Mouse (Mus musculus) forebrain, embryonic 10.5 days (tissue): ENCODE measurements around the gene Bcl2l15. TPM values are rescaled to one million over a fixed set of nuclear protein-coding genes. Genes with fewer than 3 reads are reported as not detected.

Source experiments
- DNase-seq: peaks from one replicate; pipeline ENCODE4 v3.0.0-alpha.2; 2017; ENCODE audit warnings: low spot score; ENCODE audit errors: extremely low spot score
- H3K27ac ChIP-seq: fragments of 300-500 bp; sonication (generic); 2 replicates; pipeline ENCODE4 v1.5.1; 2016; ENCODE audit warnings: mild to moderate bottlenecking
- H3K27me3 ChIP-seq: fragments of 300-500 bp; sonication (generic); 2 replicates; pipeline ENCODE4 v1.6.1; 2016; ENCODE audit warnings: mild to moderate bottlenecking; ENCODE audit not compliant: poor library complexity, severe bottlenecking
- H3K36me3 ChIP-seq: fragments of 300-500 bp; sonication (generic); replicated peaks from 2 replicates; pipeline ENCODE4 v1.6.1; 2016; ENCODE audit warnings: mild to moderate bottlenecking, moderate library complexity
- H3K4me1 ChIP-seq: fragments of 300-500 bp; sonication (generic); 2 replicates; pipeline ENCODE4 v1.6.1; 2016
- H3K4me3 ChIP-seq: fragments of 300-500 bp; sonication (generic); 2 replicates; pipeline ENCODE4 v1.5.1; 2016; ENCODE audit warnings: mild to moderate bottlenecking, moderate library complexity
- H3K9me3 ChIP-seq: fragments of 300-500 bp; sonication (generic); 2 replicates; pipeline ENCODE4 v1.6.1; 2016; ENCODE audit warnings: mild to moderate bottlenecking, moderate library complexity
- WGBS: fragments of 180-500 bp; shearing (Covaris S2); methylation state at CpG from one replicate; pipeline ENCODE4 v1.1.7; 2016; 5-methylcytosine and 5-hydroxymethylcytosine counted together
- polyA plus RNA-seq: library from polyadenylated mRNA; unstranded; fragments of >200 nt; fragmentation: Nextera tagmentation; extraction: Ambion mirVana; gene quantifications from 2 replicates; pipeline ENCODE4 v1.2.1, GENCODE M21; 2016

The Bcl2l15 gene
- polyA plus RNA-seq, 1 experiment from 2014 or later = 0.17 TPM

DNA sequence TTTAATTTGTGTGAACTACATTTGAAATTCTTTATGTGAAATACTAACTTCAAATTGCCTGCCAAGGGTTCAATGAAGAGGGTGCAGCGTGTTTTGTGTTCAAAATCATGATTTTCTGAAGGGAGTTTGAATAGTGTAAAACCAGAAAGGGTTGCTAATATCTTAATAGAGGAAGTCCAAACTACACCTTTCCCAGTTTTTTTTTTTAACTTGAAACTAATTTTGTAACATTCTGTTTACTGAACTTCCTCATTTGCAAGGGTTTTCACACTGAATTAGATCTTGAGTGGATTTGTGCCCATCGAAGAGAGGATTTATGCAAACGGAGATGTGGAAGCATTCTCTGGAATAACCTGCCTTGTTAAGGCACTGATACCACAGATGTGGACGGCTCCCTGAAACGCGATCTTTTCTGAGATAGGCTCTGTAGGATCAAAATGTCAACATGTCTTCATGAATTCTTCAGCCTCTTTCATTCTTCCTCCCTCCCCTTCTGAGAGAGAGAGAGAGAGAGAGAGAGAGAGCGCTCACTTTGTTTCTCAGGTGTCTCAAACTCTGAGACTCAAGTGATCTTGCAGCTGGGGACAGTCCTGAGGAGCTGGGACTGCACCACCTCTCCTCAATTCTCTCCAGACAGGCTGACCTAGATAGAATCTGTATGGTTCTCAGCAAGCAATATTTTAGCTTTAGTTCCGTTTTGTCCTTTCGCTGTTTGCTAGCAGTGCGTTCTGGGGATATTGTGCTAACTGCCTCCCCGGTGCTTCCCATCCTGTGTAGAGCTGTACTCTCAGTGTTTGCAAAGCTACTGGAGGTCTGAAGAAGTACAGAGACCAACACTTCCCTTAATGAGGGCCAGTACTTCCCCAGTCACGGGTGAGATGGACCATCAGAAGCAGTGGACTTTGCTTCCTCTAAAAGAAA, 26.7 kb downstream of the Bcl2l15 start, which contains the start of gene Ptpn22:
Gene Ptpn22 (plus strand): TSS at position 915 of the 921 bp plus-strand sequence.
- DNase-seq = no peak
- WGBS = 85% methylated on average over 12 of the region's 12 CpGs
- Histone ChIP-seq H3K27me3 (no peaks in the 10 kb centered on the region), H3K36me3 (no peaks in the 10 kb centered on the region), H3K4me3 (no peak within 1 kb of the TSS), H3K27ac (no peak within 1 kb of the TSS), H3K4me1 (no peaks in the 10 kb centered on the region), H3K9me3 (no peaks in the 10 kb centered on the region)

DNA sequence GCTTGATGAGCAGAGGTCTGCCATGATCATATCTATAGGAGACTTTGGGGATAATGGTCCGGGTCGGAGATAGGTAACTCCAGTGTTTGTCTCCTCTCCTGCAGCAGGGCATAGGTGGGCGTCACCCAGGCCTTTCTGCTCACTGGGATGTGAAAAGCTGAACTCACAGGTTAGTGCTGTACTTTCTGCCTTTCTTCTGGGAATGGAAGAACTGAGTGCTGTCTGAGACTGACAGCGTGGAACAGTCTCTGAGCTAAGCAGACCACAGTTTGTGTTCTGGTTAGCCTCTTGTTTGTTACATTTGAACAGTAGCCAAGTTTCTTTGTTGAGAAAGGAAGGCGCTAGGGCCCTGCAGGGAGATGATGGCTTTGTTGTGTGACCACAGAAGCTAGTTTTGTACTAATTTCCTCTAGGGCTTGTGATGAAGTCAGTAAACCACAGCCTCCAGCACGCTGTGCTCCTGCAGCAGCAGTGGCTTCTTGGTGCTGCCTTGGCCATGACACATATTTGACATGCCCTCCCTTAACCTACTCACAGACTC, 27.5 kb downstream of the Bcl2l15 start:
- Histone ChIP-seq H3K9me3 (no peaks in the 10 kb centered on the region), H3K4me1 (no peaks in the 10 kb centered on the region), H3K4me3 (no peak overlapping the region), H3K36me3 (no peaks in the 10 kb centered on the region), H3K27ac (no peak overlapping the region), H3K27me3 (no peaks in the 10 kb centered on the region)
- DNase-seq = no peak
- WGBS = 86% methylated on average over 6 of the region's 6 CpGs

DNA sequence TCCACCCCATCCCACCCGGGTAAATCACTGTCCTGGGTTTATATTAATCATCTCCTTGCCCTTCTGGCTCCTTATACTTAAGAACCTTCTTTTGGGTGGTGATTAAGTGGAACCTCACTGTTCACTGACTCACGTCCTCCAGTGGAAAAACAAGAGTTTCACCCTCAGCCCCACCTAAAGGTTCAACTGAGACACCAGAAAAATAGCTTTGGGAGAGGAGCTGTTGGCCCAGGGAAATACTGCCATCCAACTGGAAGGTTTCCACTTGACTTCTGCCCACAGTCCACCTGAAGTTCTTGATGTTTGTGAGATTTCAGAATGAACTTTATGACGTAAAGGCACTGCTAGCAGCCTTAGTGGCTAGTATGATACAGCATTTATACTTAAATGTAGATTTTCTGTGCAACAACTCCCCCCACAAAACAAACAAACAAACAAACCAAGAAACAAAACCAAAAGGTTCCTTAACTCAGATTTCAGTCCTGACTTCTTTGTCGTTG, 30.4 kb downstream of the Bcl2l15 start:
- WGBS = 88% methylated on average over 4 of the region's 4 CpGs
- no peaks in the 10 kb centered on the region for H3K36me3 ChIP-seq
- no peak overlapping the region for H3K27ac ChIP-seq
- H3K9me3 ChIP-seq = no peaks in the 10 kb centered on the region
- H3K4me1 ChIP-seq = no peaks in the 10 kb centered on the region
- no peak for DNase-seq
- no peaks in the 10 kb centered on the region for H3K27me3 ChIP-seq
- H3K4me3 ChIP-seq = no peak overlapping the region

DNA sequence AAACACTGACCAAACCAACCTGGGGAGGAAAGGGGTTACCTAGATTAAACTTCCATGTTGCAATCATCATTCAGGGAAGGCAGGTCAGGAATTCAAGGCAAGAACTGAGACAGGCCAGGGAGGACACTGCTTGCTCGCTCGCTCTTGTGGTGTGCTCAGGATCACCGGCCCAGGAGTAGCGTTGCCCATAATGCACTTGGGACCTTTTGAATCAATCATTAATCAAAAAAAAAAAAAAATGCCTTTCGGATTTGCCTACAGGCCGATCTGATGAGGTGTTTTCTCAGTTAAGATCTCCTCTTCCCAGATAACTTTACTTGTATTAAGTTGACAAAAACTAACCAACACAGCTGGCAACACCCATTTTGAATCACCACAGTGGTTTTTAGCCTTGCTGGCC, 31.8 kb downstream of the Bcl2l15 start:
- WGBS = 93% methylated on average over 6 of the region's 6 CpGs
- H3K36me3 ChIP-seq = no peaks in the 10 kb centered on the region
- H3K4me3 ChIP-seq = no peak overlapping the region
- no peak overlapping the region for H3K27ac ChIP-seq
- H3K9me3 ChIP-seq = no peaks in the 10 kb centered on the region
- no peaks in the 10 kb centered on the region for H3K4me1 ChIP-seq
- no peak for DNase-seq
- H3K27me3 ChIP-seq = no peaks in the 10 kb centered on the region

DNA sequence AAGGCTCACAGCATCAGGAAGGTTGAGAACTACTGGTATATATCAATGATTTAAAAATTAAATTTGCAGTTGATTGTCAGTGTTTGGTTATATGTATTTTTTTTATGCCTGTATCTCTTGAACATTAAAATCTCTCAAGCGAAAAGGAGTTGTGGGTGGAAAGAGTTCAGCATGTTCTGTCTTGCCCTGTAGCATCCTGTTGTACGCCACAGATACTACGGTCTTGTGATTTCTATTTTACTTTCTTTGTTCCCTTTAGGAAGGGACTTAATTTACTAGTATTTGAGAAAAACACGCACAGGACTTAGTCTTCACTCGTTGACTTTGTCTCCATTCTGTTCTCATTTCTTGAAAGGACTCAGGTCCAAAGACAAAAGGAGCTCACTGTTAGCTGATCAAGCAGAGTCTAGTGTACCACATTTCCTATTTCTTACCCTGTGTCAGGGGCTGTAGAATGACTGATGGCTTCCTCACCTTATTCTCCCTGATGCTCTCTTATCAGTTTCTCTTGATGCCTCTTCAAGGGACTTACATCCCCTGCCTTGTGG, 35.1 kb downstream of the Bcl2l15 start:
- H3K36me3 ChIP-seq = no peaks in the 10 kb centered on the region
- H3K4me3 ChIP-seq = no peak overlapping the region
- no peaks in the 10 kb centered on the region for H3K27me3 ChIP-seq
- 91% methylated on average over 5 of the region's 5 CpGs for WGBS
- no peaks in the 10 kb centered on the region for H3K4me1 ChIP-seq
- DNase-seq = no peak
- no peaks in the 10 kb centered on the region for H3K9me3 ChIP-seq
- no peak overlapping the region for H3K27ac ChIP-seq

DNA sequence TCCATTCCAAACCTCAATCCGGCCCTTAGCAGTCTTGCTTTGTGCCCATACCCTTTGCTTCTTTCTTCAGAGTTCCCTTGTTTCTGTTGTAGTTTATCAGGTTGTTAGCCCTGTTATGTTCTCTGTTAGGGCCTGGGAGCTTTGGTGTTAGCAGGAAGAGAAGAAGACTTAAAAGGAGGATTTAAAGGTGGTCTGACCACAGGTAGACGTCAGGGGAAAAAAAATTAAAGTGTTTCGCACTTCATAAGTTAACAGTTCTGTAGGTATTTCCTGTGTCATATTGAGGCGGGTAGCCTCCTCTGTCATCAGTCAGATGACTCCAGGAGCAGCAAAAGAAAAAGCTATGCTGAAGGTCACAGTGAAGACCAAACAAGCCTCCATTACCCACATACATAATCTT, 35.6 kb downstream of the Bcl2l15 start:
- H3K4me1 ChIP-seq = no peaks in the 10 kb centered on the region
- H3K9me3 ChIP-seq = no peaks in the 10 kb centered on the region
- 80% methylated on average over 4 of the region's 4 CpGs for WGBS
- DNase-seq = no peak
- H3K27me3 ChIP-seq = no peaks in the 10 kb centered on the region
- H3K27ac ChIP-seq = no peak overlapping the region
- H3K36me3 ChIP-seq = no peaks in the 10 kb centered on the region
- no peak overlapping the region for H3K4me3 ChIP-seq

DNA sequence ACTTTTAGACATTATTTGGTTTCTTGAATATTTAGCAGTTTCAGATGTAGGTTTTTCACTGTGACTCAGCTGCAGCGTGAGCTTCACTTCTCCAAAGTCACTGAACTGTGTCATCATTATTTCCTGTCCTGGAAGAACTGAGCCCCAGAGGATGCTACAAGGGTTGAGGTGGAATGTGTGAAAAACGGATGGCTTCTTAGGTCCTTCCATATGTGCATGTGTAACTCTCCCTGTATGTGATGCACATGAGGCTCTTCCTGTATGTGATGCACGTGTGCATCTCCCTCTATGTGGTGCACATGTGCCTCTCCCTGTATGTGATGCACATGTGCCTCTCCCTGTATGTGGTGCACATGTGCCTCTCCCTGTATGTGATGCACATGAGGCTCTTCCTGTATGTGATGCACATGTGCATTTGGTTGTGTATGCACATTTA, 40.3 kb downstream of the Bcl2l15 start:
- no peak overlapping the region for H3K27ac ChIP-seq
- no peaks in the 10 kb centered on the region for H3K9me3 ChIP-seq
- H3K27me3 ChIP-seq = no peaks in the 10 kb centered on the region
- DNase-seq = no peak
- no peaks in the 10 kb centered on the region for H3K4me1 ChIP-seq
- no peaks in the 10 kb centered on the region for H3K36me3 ChIP-seq
- H3K4me3 ChIP-seq = no peak overlapping the region
- WGBS = 72% methylated on average over 3 of the region's 3 CpGs

DNA sequence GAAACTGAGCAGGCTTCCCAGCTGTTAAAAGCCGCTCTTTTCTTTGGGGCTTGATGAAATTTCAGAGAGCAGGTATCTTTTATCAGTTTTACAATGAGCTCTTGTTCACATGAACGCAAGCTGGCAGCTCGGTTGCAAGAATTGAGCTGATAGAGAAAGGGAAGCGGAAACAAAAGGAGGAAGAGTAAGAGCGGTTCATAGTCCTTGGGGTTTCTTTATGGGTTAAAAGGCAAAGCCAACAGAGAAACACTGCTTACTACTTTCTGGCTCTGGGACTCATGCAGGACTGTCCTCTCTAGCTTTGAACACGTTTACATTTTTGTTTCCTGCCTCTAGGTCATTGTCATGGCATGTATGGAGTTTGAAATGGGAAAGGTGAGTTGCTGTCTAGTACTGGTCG, 41.9 kb downstream of the Bcl2l15 start:
- Histone ChIP-seq H3K4me1 (no peaks in the 10 kb centered on the region), H3K27ac (no peak overlapping the region), H3K4me3 (no peak overlapping the region), H3K9me3 (no peaks in the 10 kb centered on the region), H3K27me3 (no peaks in the 10 kb centered on the region), H3K36me3 (no peaks in the 10 kb centered on the region)
- 82% methylated on average over 7 of the region's 7 CpGs for WGBS
- no peak for DNase-seq

- no peak overlapping the region for H3K27ac ChIP-seq
- no peaks in the 10 kb centered on the region for H3K27me3 ChIP-seq
- no peak for DNase-seq
- WGBS = 84% methylated on average over 11 of the region's 11 CpGs
- no peaks in the 10 kb centered on the region for H3K36me3 ChIP-seq
- no peaks in the 10 kb centered on the region for H3K9me3 ChIP-seq
- H3K4me1 ChIP-seq = no peaks in the 10 kb centered on the region
- H3K4me3 ChIP-seq = no peak overlapping the region
Observed at GRCm38 (mm10) chr3:103885946-103886345, 53.5 kb downstream of the Bcl2l15 start.

DNA sequence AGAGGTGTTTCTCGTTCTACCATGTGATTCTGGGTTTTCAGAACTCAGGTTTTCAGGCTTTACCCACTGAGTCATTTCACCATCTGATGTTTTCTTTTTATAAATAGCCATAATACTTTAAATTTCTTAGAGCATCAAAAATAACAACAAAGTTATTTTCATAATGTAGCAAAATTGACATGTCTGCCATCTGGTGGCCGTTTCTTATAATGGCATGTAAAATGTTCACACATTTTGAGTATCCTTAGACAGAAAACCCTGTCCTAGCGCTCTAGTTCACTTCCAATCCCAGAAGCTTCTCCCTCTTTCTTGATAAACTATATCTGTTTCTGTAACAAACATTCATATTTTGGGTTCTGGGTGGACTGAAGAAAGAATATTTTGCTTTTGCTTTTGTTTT, 55.2 kb downstream of the Bcl2l15 start:
- no peak overlapping the region for H3K27ac ChIP-seq
- no peak overlapping the region for H3K4me3 ChIP-seq
- 44% methylated on average over 3 of the region's 3 CpGs for WGBS
- H3K36me3 ChIP-seq = no peaks in the 10 kb centered on the region
- no peaks in the 10 kb centered on the region for H3K4me1 ChIP-seq
- DNase-seq = no peak
- no peaks in the 10 kb centered on the region for H3K9me3 ChIP-seq
- no peaks in the 10 kb centered on the region for H3K27me3 ChIP-seq

- Histone ChIP-seq H3K9me3 (no peaks in the 10 kb centered on the region), H3K4me3 (no peak overlapping the region), H3K27me3 (no peaks in the 10 kb centered on the region), H3K4me1 (no peaks in the 10 kb centered on the region), H3K27ac (no peak overlapping the region), H3K36me3 (no peaks in the 10 kb centered on the region)
- 88% methylated on average over 3 of the region's 3 CpGs for WGBS
- DNase-seq = no peak
Observed at GRCm38 (mm10) chr3:103893374-103893773, 61.0 kb downstream of the Bcl2l15 start.
